Mouse (Mus musculus): ENCODE data around the gene Trmt6. TPM values are rescaled to one million over a fixed set of nuclear protein-coding genes. Genes with fewer than 3 reads are reported as not detected.

Gene Trmt6
- polyA plus RNA-seq, 1 experiment from 2014 or later = 29.9 TPM

DNA sequence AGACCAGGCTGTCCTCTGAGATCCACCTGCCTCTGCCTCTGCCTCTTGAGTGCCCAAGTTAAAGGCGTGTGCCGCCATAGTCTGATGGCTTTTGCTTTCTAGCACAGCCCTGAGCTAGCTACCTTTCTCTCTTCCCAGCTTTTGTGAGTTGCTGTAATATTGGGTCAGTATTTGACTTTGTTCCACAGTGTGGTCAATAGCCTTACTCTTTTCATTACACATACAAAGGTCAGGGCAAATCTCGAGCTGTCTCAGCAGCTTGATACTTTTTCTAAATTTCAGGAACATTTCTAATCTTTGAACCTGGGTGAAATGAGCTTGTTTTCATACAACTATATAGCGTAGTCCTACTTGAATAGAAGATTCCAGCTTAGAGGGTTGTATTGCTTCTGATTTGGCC is 32.5 kb upstream of the Trmt6 start:
- WGBS = 90% methylated on average over 4 of the region's 4 CpGs
- no peak for TF ChIP-seq CTCF (IDR thresholded peaks at IDR 0.05; ENCODE audit: low read depth)
- no peak for ATAC-seq (ENCODE audit: insufficient read depth)
- H3K27me3 ChIP-seq (ENCODE audit: insufficient read depth, low read length) = no peaks in the 10 kb centered on the region
- 0 out of 2 replicates have a peak, but pooled peaks cover 3% of the 10 kb centered on the region for H3K4me1 ChIP-seq (ENCODE audit: insufficient read depth)
- peak overlapping the region; percentile 86; the same call in 1 of the 2 replicates for H3K4me2 ChIP-seq
- H3K36me3 ChIP-seq (ENCODE audit: insufficient read depth) = peaks cover 23% of the 10 kb centered on the region; the same call in 1 of the 2 replicates
- no peak overlapping the region for H3K4me3 ChIP-seq (ENCODE audit: low read depth, low read length)
- H3K9me3 ChIP-seq (ENCODE audit: low read depth, low read length) = no peaks in the 10 kb centered on the region
- no peak overlapping the region for H3K27ac ChIP-seq (ENCODE audit: low read depth)
- H3K9ac ChIP-seq = no peak overlapping the region
- DNase-seq = no peak

DNA sequence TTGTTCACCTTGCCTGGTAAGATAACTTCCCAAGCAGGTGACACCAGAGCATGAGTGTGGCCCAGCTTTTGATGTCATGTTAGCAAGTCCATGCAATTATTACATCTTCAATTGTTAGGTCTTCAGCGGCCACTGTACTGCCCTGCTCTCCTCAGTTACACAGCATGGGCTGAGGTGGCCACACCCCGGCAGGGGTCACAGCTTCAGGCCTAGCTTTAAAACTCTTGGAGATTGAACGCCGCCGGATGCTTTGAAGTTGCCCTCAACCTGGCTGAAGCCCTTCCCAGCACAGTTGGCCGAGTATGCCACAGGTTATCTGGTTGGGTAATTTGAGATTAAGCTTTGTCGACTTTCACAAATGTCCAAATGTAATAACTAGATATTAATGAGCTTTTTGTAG is 31.7 kb upstream of the Trmt6 start:
- DNase-seq (peak; percentile 3), ATAC-seq (ENCODE audit: insufficient read depth) (no peak)
- peak overlapping the region; percentile 82 for H3K9ac ChIP-seq
- no peak overlapping the region for H3K27ac ChIP-seq (ENCODE audit: low read depth)
- H3K9me3 ChIP-seq (ENCODE audit: low read depth, low read length) = no peaks in the 10 kb centered on the region
- H3K4me3 ChIP-seq (ENCODE audit: low read depth, low read length) = peak overlapping the region; percentile 87
- no peak for TF ChIP-seq CTCF (IDR thresholded peaks at IDR 0.05; ENCODE audit: low read depth)
- 20% methylated on average over 7 of the region's 7 CpGs for WGBS
- no peaks in the 10 kb centered on the region for H3K27me3 ChIP-seq (ENCODE audit: insufficient read depth, low read length)
- peaks cover 27% of the 10 kb centered on the region for H3K36me3 ChIP-seq (ENCODE audit: insufficient read depth)
- peak overlapping the region; percentile 86 for H3K4me2 ChIP-seq
- 0 out of 2 replicates have a peak, but pooled peaks cover 3% of the 10 kb centered on the region for H3K4me1 ChIP-seq (ENCODE audit: insufficient read depth)

DNA sequence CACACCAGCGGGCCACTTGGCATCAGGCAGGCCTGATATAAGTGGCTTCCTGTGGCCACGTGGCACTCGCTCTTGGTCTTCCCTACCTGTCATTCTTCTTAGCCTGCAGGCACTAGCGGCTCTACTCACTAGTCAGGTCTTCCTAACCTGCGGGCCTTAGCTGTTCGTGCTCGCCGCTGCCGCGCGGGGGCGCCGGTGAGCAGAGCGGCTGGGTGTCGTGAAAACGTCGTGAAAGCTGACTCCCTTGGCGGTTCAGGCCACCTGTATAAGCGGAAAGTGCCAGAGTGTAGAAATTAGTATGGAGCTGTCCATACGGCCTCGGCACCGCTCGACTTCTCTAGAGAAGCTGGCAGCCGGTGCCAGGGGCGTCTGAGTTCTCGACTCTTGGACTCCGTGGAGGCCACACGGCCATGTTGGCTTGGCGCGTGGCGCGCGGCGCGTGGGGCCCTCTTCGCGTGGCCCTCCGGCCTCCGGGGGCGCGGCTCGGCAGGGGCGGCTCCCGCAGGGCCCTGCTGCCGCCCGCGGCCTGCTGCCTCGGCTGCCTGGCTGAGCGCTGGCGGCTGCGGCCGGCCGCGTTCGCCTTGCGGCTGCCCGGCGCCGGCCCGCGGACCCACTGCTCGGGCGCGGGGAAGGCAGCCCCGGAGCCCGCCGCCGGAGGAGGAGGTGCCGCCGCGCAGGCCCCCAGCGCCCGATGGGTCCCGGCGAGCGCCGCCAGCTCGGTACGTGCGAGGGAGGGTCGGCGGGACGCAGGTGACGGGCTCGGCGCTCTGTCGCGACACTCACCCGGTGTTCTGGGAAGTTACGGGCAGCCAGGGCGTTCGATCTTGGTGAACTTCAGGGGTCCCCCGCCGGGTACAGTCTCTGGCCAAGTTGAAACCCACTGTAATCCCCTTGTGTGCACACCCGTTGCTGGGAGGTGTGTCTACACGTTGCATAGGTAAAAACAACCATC is 30.8 kb upstream of the Trmt6 start, which contains the start of gene Crls1:
Gene Crls1, plus strand, starts transcription at position 260 of the 952 bp plus-strand sequence.
- peak within 1 kb of the TSS; percentile 87 for H3K4me3 ChIP-seq (ENCODE audit: low read depth, low read length)
- H3K9ac ChIP-seq = peak within 1 kb of the TSS; percentile 82
- H3K4me1 ChIP-seq (ENCODE audit: insufficient read depth) = 0 out of 2 replicates have a peak, but pooled peaks cover 3% of the 10 kb centered on the region
- DNase-seq (peak; percentile 95), ATAC-seq (ENCODE audit: insufficient read depth) (peak; percentile 92)
- H3K9me3 ChIP-seq (ENCODE audit: low read depth, low read length) = no peaks in the 10 kb centered on the region
- peak; percentile 99 for TF ChIP-seq CTCF (IDR thresholded peaks at IDR 0.05; ENCODE audit: low read depth)
- H3K4me2 ChIP-seq = peak within 1 kb of the TSS; percentile 86
- peak within 1 kb of the TSS; percentile 77 for H3K27ac ChIP-seq (ENCODE audit: low read depth)
- H3K36me3 ChIP-seq (ENCODE audit: insufficient read depth) = peaks cover 24% of the 10 kb centered on the region
- H3K27me3 ChIP-seq (ENCODE audit: insufficient read depth, low read length) = no peaks in the 10 kb centered on the region
- under 1% methylated on average over 83 of the region's 96 CpGs for WGBS

DNA sequence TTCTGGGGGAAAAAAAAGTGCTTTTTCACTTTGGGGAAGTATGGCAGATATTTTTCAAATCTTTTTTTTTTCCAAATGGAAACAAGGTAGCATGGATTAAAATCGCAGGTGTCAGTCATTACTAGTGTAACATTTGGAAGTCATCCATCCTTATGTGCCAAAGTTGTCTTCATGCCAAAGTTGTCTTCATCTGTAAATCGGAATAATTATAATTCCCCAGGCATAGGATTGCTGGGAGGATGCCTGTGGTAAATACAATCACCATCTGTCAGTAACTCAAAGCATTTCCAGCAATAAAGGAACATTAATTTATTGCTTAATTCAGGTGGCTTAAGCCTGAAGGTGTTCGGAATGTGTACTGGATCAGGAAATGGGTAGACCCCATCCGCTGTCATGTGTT is 25.2 kb upstream of the Trmt6 start:
- TF ChIP-seq CTCF (IDR thresholded peaks at IDR 0.05; ENCODE audit: low read depth) = no peak
- WGBS = 93% methylated on average over 4 of the region's 4 CpGs
- DNase-seq (no peak), ATAC-seq (ENCODE audit: insufficient read depth) (no peak)
- Histone ChIP-seq H3K4me1 (ENCODE audit: insufficient read depth) (no peaks in the 10 kb centered on the region), H3K27ac (ENCODE audit: low read depth) (no peak overlapping the region), H3K36me3 (ENCODE audit: insufficient read depth) (peaks cover 35% of the 10 kb centered on the region; the same call in 1 of the 2 replicates), H3K4me3 (ENCODE audit: low read depth, low read length) (no peak overlapping the region), H3K27me3 (ENCODE audit: insufficient read depth, low read length) (no peaks in the 10 kb centered on the region), H3K4me2 (no peak overlapping the region), H3K9me3 (ENCODE audit: low read depth, low read length) (no peaks in the 10 kb centered on the region), H3K9ac (no peak overlapping the region)

DNA sequence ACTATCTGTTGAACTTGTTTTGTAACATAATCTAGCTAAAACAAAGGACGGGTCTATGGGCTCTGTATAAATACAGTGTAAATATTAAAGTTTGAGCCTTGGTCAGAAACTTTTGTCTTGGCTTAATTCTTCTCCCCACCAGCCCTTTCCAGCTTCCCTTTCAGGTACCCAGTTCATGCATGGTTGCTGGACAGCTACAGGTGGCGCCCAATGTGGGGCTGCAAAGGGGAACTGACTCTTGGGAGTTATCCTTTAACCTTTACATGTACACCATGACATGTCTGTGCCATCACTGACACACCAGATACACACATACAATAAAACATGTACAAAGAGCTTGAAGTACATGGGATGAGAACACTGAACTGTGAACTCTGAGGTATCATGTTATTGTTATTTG is 12.9 kb downstream of the Trmt6 start:
- no peak overlapping the region for H3K9ac ChIP-seq
- H3K36me3 ChIP-seq (ENCODE audit: insufficient read depth) = peaks cover 46% of the 10 kb centered on the region
- DNase-seq (no peak), ATAC-seq (ENCODE audit: insufficient read depth) (no peak)
- 88% methylated on average over 2 of the region's 2 CpGs for whole genome bisulfite sequencing
- H3K4me1 ChIP-seq (ENCODE audit: insufficient read depth) = no peaks in the 10 kb centered on the region
- no peak for TF ChIP-seq CTCF (IDR thresholded peaks at IDR 0.05; ENCODE audit: low read depth)
- H3K4me3 ChIP-seq (ENCODE audit: low read depth, low read length) = no peak overlapping the region
- H3K27me3 ChIP-seq (ENCODE audit: insufficient read depth, low read length) = no peaks in the 10 kb centered on the region
- H3K9me3 ChIP-seq (ENCODE audit: low read depth, low read length) = no peaks in the 10 kb centered on the region
- H3K27ac ChIP-seq (ENCODE audit: low read depth) = no peak overlapping the region
- H3K4me2 ChIP-seq = no peak overlapping the region

DNA sequence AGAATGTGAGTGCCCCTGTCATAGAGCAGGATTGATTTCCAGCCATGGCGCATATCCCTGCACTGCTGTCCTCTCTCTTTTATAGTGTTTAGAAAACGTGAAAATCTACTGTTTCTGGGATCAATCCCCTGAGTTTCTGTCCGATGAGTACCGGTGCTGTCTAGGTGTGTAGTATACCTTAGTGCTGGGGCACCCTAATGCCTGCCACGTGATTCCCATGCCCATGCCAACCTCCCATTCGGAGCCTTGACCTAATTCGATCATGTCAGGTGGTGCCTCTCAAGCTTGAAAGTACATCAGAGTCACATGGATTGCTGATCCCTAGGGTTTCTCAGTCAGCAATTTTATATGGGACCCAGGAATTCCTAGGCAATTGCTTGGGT is 21.7 kb downstream of the Trmt6 start:
- Histone ChIP-seq H3K36me3 (ENCODE audit: insufficient read depth) (no peaks in the 10 kb centered on the region), H3K4me2 (no peak overlapping the region), H3K4me3 (ENCODE audit: low read depth, low read length) (no peak overlapping the region), H3K9ac (no peak overlapping the region), H3K27me3 (ENCODE audit: insufficient read depth, low read length) (no peaks in the 10 kb centered on the region), H3K27ac (ENCODE audit: low read depth) (no peak overlapping the region), H3K4me1 (ENCODE audit: insufficient read depth) (no peaks in the 10 kb centered on the region), H3K9me3 (ENCODE audit: low read depth, low read length) (no peaks in the 10 kb centered on the region)
- DNase-seq (no peak), ATAC-seq (ENCODE audit: insufficient read depth) (no peak)
- 81% methylated on average over 7 of the region's 7 CpGs for WGBS
- TF ChIP-seq CTCF (IDR thresholded peaks at IDR 0.05; ENCODE audit: low read depth) = no peak

DNA sequence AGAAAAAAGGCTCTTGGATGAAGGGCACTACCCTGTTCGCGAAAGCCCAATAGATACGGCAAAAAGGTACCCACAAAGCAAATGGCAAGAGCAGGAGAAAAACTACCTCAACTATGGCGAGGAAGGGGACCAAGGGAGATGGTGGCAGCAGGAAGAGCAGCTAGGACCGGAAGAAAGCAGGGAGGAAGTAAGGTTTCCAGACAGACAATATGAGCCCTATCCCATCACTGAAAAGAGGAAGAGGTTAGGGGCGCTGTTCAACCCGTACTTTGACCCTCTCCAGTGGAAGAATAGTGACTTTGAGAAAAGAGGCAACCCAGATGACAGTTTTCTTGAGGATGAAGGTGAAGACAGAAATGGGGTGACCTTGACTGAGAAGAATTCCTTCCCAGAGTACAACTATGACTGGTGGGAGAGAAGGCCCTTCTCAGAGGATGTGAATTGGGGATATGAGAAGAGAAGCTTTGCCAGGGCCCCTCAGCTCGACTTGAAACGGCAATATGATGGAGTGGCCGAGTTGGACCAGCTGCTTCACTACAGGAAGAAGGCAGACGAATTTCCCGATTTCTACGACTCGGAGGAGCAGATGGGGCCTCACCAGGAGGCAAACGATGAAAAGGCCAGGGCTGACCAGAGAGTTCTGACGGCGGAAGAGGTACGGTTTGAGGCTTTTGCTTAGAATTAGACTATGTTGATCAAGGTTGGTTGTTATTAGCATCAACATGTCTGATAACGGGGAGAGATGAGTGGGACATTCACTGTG is 22.2 kb downstream of the Trmt6 start:
- Histone ChIP-seq H3K4me1 (ENCODE audit: insufficient read depth) (no peaks in the 10 kb centered on the region), H3K9me3 (ENCODE audit: low read depth, low read length) (no peaks in the 10 kb centered on the region), H3K36me3 (ENCODE audit: insufficient read depth) (no peaks in the 10 kb centered on the region), H3K27ac (ENCODE audit: low read depth) (no peak overlapping the region), H3K4me3 (ENCODE audit: low read depth, low read length) (no peak overlapping the region), H3K9ac (no peak overlapping the region), H3K27me3 (ENCODE audit: insufficient read depth, low read length) (no peaks in the 10 kb centered on the region), H3K4me2 (no peak overlapping the region)
- WGBS = 80% methylated on average over 19 of the region's 19 CpGs
- DNase-seq = no peak
- TF ChIP-seq CTCF (IDR thresholded peaks at IDR 0.05; ENCODE audit: low read depth) = no peak
- ATAC-seq (ENCODE audit: insufficient read depth) = no peak

Measured in lung, embryonic 14.5 days (tissue).